Mouse (Mus musculus) intestine, embryonic 16.5 days (tissue): ENCODE measurements around the gene Gna13. TPM values are rescaled to one million over a fixed set of nuclear protein-coding genes. Genes with fewer than 3 reads are reported as not detected.

Source experiments
- ATAC-seq: fragments of 200-750 bp; cut with Nextera tagmentation; 2 replicates; pipeline ENCODE4 v1.8.0; 2017; ENCODE audit warnings: moderate TSS enrichment, moderate library complexity
- H3K27ac ChIP-seq: fragments of 300-500 bp; sonication (generic); 2 replicates; pipeline ENCODE4 v1.5.1; 2014; ENCODE audit warnings: mild to moderate bottlenecking, low read length
- H3K27me3 ChIP-seq: fragments of 300-500 bp; sonication (generic); replicated peaks from 2 replicates; pipeline ENCODE4 v1.6.1; 2014; ENCODE audit warnings: low read length, control low read depth, mixed read lengths; ENCODE audit not compliant: control insufficient read depth, insufficient read depth
- H3K36me3 ChIP-seq: fragments of 300-500 bp; sonication (generic); 2 replicates; pipeline ENCODE4 v1.6.1; 2014; ENCODE audit warnings: low read length, control low read depth; ENCODE audit not compliant: control insufficient read depth, insufficient read depth
- H3K4me1 ChIP-seq: fragments of 300-500 bp; sonication (generic); 2 replicates; pipeline ENCODE4 v1.6.1; 2014; ENCODE audit warnings: low read length, control low read depth, mixed read lengths; ENCODE audit not compliant: control insufficient read depth, insufficient read depth
- H3K4me2 ChIP-seq: fragments of 300-500 bp; sonication (generic); 2 replicates; pipeline ENCODE4 v1.6.1; 2014; ENCODE audit warnings: low read depth, low read length, control low read depth
- H3K4me3 ChIP-seq: fragments of 300-500 bp; sonication (generic); 2 replicates; pipeline ENCODE4 v1.5.1; 2014; ENCODE audit warnings: mild to moderate bottlenecking, low read length
- H3K9ac ChIP-seq: fragments of 300-500 bp; sonication (generic); 2 replicates; pipeline ENCODE4 v1.6.1; 2014; ENCODE audit warnings: low read depth, low read length
- H3K9me3 ChIP-seq: fragments of 300-500 bp; sonication (generic); 2 replicates; pipeline ENCODE4 v1.6.1; 2016; ENCODE audit warnings: low read length, control low read depth; ENCODE audit not compliant: control insufficient read depth
- WGBS: fragments of 180-500 bp; shearing (Covaris S2); extraction: QIAGEN DNeasy Blood & Tissue Kit; methylation state at CpG from one replicate; pipeline ENCODE4 v1.1.7; 2014; 5-methylcytosine and 5-hydroxymethylcytosine counted together
- polyA plus RNA-seq: library from polyadenylated mRNA; unstranded; fragments of >200 nt; fragmentation: Nextera tagmentation; extraction: Ambion mirVana; gene quantifications from 2 replicates; pipeline ENCODE4 v1.2.1, GENCODE M21; 2015

Gna13 gene
- 36.1 and 39.6 TPM in 2 replicates for polyA plus RNA-seq

GRCm38 (mm10) chr11:109362463-109363190 lies at the start of gene Gna13:
TSS of gene Gna13 (plus strand) at chr11:109362831.
- Histone ChIP-seq H3K27ac (peak within 1 kb of the TSS; percentile 98), H3K36me3 (peaks cover 3% of the 10 kb centered on the region; the same call in 1 of the 2 replicates), H3K9me3 (no peaks in the 10 kb centered on the region), H3K4me1 (peaks cover 57% of the 10 kb centered on the region), H3K27me3 (no peaks in the 10 kb centered on the region), H3K4me2 (peak within 1 kb of the TSS; percentile 67), H3K4me3 (peak within 1 kb of the TSS; percentile 91), H3K9ac (peak within 1 kb of the TSS; percentile 98)
- peak; percentile 89 for ATAC-seq
- WGBS = under 1% methylated on average over 62 of the region's 89 CpGs

GRCm38 (mm10) chr11:109316921-109317320 lies 45.7 kb upstream of the Gna13 start:
- H3K9ac ChIP-seq = no peak overlapping the region
- no peaks in the 10 kb centered on the region for H3K9me3 ChIP-seq
- WGBS = 40% methylated on average over 4 of the region's 4 CpGs
- no peaks in the 10 kb centered on the region for H3K27me3 ChIP-seq
- no peak overlapping the region for H3K4me3 ChIP-seq
- H3K4me2 ChIP-seq = no peak overlapping the region
- no peak overlapping the region for H3K27ac ChIP-seq
- no peak for ATAC-seq
- no peaks in the 10 kb centered on the region for H3K4me1 ChIP-seq
- H3K36me3 ChIP-seq = no peaks in the 10 kb centered on the region

- Histone ChIP-seq H3K4me2 (no peak overlapping the region), H3K27ac (no peak overlapping the region), H3K4me1 (no peaks in the 10 kb centered on the region), H3K4me3 (no peak overlapping the region), H3K27me3 (no peaks in the 10 kb centered on the region), H3K9me3 (no peaks in the 10 kb centered on the region), H3K36me3 (no peaks in the 10 kb centered on the region), H3K9ac (no peak overlapping the region)
- WGBS = 89% methylated on average over 4 of the region's 4 CpGs
- no peak for ATAC-seq
Observed at GRCm38 (mm10) chr11:109319471-109319870, 43.2 kb upstream of the Gna13 start.

- Histone ChIP-seq H3K9me3 (no peaks in the 10 kb centered on the region), H3K36me3 (no peaks in the 10 kb centered on the region), H3K27ac (no peak overlapping the region), H3K9ac (no peak overlapping the region), H3K4me1 (no peaks in the 10 kb centered on the region), H3K4me2 (no peak overlapping the region), H3K27me3 (no peaks in the 10 kb centered on the region), H3K4me3 (no peak overlapping the region)
- 0 out of 2 replicates have a peak, but pooled peaks have one; percentile 26 for ATAC-seq
- 74% methylated on average over 5 of the region's 5 CpGs for WGBS
Observed at GRCm38 (mm10) chr11:109319946-109320345, 42.7 kb upstream of the Gna13 start.

- WGBS = 43% methylated on average over 8 of the region's 8 CpGs
- H3K27ac ChIP-seq = no peak overlapping the region
- ATAC-seq = peak; percentile 72
Observed at GRCm38 (mm10) chr11:109320361-109320933, 42.2 kb upstream of the Gna13 start.

GRCm38 (mm10) chr11:109326270-109326669 lies 36.4 kb upstream of the Gna13 start:
- WGBS = 54% methylated on average over 13 of the region's 13 CpGs

More at GRCm38 (mm10) chr11:109320361-109320933, 42.2 kb upstream of the Gna13 start:
- Histone ChIP-seq H3K9ac (no peak overlapping the region), H3K4me3 (no peak overlapping the region), H3K9me3 (no peaks in the 10 kb centered on the region), H3K4me1 (no peaks in the 10 kb centered on the region), H3K36me3 (no peaks in the 10 kb centered on the region), H3K27me3 (no peaks in the 10 kb centered on the region), H3K4me2 (no peak overlapping the region)

GRCm38 (mm10) chr11:109327381-109327780 lies 35.2 kb upstream of the Gna13 start:
- Histone ChIP-seq H3K27ac (no peak overlapping the region), H3K4me1 (peaks cover 8% of the 10 kb centered on the region), H3K36me3 (no peaks in the 10 kb centered on the region), H3K4me3 (no peak overlapping the region), H3K27me3 (no peaks in the 10 kb centered on the region), H3K4me2 (no peak overlapping the region), H3K9me3 (no peaks in the 10 kb centered on the region), H3K9ac (no peak overlapping the region)
- 46% methylated on average over 3 of the region's 3 CpGs for WGBS
- ATAC-seq = no peak

More at GRCm38 (mm10) chr11:109326270-109326669, 36.4 kb upstream of the Gna13 start:
- Histone ChIP-seq H3K36me3 (no peaks in the 10 kb centered on the region), H3K4me3 (no peak overlapping the region), H3K27ac (no peak overlapping the region), H3K9me3 (no peaks in the 10 kb centered on the region), H3K4me2 (no peak overlapping the region), H3K4me1 (peaks cover 4% of the 10 kb centered on the region), H3K27me3 (no peaks in the 10 kb centered on the region), H3K9ac (no peak overlapping the region)
- ATAC-seq = no peak

- Histone ChIP-seq H3K4me3 (no peak overlapping the region), H3K9me3 (no peaks in the 10 kb centered on the region), H3K36me3 (no peaks in the 10 kb centered on the region), H3K4me2 (no peak overlapping the region), H3K27me3 (no peaks in the 10 kb centered on the region), H3K4me1 (peaks cover 8% of the 10 kb centered on the region), H3K9ac (no peak overlapping the region), H3K27ac (no peak overlapping the region)
- ATAC-seq = no peak
- WGBS = 77% methylated on average over 10 of the region's 10 CpGs
Observed at GRCm38 (mm10) chr11:109327952-109328351, 34.7 kb upstream of the Gna13 start.

GRCm38 (mm10) chr11:109329331-109329730 lies 33.3 kb upstream of the Gna13 start:
- H3K27me3 ChIP-seq = no peaks in the 10 kb centered on the region
- 59% methylated on average over 4 of the region's 4 CpGs for WGBS
- H3K4me3 ChIP-seq = no peak overlapping the region
- H3K36me3 ChIP-seq = no peaks in the 10 kb centered on the region
- H3K9ac ChIP-seq = no peak overlapping the region
- H3K27ac ChIP-seq = no peak overlapping the region
- no peaks in the 10 kb centered on the region for H3K9me3 ChIP-seq
- peaks cover 8% of the 10 kb centered on the region for H3K4me1 ChIP-seq
- ATAC-seq = no peak
- no peak overlapping the region for H3K4me2 ChIP-seq
